Mouse (Mus musculus): Measurements from ENCODE around the gene Fzr1.
A peak's percentile ranks its signal among the peaks of the same experiment; 100 is the strongest.

The Fzr1 gene

DNA sequence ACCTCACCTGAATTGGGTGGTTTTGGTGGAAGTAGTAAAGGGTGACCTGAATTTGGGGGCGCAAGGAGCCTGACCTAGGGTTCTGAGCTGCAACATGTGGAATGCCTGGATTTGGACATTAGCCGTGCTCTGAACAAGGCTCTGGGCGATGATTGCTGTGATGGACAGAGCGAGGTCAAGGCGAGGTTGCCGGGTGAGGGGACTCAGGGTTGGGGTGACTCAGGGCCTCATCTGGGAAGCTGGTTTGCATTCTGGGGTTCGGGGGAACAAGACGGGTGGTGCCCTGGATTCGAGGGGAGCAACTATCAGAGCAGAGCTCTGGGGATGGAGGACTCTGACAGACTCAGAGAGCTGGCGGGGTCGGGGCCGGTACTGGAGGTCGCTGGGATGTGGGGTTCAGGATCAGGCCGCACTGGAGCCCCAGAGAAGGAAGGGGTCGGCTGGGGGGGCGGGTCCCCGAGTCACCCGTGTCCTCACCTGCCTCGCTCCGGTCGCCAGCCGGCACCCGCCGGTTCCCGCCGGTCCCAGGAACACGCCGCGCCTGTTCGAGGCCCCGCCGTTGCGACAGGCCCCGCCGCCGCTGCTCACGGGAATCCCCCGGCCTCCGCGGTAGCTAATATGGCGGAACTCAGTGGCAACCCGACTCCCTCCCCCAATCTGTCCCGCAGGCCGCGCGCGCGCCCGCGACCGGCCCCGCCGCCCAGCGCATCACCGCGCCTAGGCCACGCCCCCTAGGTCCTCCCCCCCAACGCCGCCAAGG is at the start of gene Fzr1:
Gene Fzr1, minus strand, starts transcription at position 724 of the 760 bp plus-strand sequence.
- no peak for DNase-seq (ENCODE audit: inconsistent ontology term)

DNA sequence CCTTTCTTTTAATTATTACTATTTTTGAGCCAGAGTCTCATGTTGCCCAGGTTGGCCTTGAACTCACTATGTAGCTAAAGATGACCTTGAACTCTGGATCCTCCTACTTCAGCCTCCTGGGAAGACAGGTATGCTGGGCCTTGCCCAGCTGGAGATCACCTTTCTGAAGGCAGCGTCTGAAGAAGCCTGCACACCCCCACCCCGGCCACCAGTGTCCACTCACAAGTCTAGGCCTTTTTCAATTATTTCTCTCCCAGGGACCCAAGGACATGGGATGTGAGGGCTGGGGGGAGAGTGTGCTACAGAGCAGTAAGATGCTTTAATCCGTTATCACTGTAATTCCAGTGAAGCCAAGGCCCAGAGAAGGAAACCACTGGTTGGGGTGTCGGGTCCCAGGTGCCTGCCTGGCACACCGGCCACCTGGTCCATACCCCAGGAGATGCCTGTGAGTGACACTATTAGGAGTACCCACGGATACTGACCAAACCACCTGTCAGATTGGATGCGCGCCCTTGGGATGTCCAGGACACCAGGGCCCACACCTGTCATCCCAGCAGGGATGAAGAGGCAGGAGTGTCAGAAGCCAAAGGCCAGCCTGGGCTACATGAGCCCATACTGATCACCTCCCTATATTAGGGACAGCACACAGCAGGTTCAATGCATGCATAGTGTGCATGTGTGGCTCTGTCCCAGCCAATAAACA is 49.6 kb upstream of the Fzr1 start:
- no peak for DNase-seq (ENCODE audit: inconsistent ontology term)

DNA sequence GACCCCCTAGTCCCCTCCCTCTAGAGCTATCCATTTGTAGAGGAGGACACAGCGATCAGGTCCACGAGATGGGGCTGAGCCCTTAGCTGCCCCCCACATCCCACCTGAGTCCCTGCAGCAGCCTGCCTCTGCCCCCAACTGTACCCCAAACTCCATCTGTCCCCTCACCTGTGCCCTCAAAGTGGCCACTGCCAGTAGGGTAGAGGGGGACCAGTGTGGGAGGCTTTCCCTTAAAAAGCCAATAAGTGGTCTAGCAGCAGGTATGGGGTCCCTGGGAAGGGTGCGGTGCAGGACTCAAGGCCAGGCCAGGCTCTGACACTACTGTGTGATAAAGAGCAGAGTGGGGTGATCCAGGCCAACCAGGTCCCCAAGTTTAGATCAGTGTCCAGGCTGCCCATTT is 49.0 kb upstream of the Fzr1 start:
- no peak for DNase-seq (ENCODE audit: inconsistent ontology term)

DNA sequence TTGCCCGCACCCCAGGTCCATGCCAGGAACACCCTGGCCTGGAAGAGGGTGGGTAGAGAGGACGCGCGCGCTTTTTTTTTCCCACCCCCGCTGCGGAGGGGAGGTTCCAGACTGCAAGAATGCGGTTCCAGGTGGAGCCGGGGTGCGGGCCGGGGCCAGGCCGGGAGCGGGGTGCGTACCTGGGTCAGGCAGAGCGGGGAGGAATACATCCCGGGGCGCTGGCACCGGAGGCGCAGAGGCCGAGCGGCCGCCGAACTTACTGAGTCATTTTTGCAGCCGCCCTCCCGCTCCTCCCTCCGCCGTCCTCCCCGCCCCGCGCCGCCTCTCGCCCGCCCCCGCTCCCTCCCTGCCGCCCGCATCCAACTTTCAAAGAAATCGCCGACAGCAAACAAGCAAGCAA is 48.6 kb upstream of the Fzr1 start:
- DNase-seq (ENCODE audit: inconsistent ontology term) = peak; percentile 83

DNA sequence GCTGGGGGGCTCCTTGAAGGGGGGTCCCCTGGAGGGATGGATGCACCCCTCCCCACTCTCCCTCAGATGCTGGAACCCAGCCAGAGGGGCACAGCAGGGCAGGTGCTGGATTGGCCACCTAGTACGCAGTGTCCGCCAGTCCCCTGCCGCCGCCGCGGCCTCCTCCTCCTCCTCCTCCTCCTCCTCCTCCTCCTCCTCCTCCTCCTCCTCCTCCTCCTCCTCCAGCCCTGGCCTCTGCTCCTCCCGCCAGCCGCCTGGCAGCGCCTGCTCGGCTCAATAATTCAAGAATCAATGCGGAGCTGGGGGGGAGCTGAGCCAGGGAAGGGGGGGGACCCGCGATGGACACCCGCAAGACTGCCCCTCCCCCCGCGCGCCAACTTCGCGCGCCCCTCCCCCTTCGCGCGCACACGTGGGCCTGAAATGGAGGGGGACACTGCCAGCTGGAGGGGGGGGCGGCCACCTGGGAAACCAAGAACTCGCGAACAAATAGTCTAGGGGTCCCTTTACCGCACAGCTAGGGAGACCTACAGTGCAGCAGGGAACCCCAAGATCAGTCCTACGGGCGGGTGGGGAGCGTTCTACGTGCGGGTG is 47.9 kb upstream of the Fzr1 start:
- peak; percentile 62 for DNase-seq (ENCODE audit: inconsistent ontology term)

DNA sequence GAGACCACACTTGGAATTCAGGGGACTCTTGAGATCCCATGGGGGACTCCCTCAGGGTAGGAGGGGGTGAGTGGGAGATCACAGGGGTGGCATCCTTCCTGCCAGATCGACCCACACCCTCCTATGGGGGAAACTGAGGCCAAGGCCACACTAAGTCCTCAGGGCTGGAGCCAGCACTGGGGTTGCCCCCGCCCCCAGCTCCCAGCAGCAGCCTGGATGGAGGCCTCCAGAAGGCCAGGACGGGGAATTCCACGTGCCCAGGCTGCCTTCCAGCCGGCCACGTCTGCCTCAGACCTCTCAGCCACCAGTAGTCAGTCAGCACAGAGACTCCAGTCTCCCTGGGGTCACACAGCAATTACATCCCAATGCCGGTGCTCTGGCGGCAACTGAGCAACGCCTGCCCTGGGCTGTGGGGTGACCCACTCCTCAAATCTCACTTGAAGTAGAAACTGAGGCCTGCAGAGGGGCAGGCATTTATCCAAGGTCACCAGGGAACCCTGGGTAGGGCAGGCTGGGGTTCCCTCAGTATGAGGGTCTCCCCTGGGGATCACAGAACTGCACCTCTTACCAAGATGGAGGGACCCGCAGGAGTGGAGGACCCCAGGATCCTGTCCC is 47.0 kb upstream of the Fzr1 start:
- peak; percentile 76 for DNase-seq (ENCODE audit: inconsistent ontology term)

DNA sequence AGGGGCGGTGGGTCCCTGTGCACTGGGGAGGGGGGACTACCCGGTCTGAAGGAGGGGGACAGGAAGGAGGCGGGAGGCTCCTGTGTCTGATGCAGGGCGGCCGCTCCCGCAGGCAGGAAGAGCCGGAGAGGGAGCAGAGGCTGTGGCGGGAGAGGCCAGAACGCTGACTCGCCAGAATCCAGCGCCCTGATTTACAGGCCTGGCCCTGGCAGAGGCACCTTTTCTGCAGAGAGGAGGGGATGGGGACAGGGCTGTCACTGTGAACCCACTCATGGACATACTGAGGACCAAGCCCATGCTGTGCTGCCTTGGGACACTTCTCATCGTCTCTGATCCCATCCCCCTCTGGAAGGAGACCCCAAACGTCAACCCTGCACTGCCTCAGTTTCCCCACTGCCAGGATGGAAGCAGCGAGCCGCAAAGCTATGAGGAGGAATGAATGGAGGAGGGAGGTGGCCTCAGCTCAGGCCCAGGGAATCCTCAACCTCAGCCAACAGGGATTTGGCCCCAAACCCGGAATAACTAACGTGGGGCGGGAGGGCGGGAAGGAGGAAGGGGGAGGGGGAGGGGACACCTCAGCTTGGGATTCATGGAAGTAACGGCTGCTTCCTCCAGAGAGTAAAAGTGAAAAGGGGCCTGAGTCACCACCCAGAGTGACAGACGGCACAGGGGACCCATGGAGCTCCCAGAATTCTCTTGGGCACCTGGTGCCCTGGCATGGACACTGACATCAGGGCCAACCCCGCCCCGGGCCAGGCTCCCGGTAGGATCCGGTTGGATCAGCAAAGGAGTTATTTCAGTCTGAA is 46.1 kb upstream of the Fzr1 start:
- DNase-seq (ENCODE audit: inconsistent ontology term) = peak; percentile 90

DNA sequence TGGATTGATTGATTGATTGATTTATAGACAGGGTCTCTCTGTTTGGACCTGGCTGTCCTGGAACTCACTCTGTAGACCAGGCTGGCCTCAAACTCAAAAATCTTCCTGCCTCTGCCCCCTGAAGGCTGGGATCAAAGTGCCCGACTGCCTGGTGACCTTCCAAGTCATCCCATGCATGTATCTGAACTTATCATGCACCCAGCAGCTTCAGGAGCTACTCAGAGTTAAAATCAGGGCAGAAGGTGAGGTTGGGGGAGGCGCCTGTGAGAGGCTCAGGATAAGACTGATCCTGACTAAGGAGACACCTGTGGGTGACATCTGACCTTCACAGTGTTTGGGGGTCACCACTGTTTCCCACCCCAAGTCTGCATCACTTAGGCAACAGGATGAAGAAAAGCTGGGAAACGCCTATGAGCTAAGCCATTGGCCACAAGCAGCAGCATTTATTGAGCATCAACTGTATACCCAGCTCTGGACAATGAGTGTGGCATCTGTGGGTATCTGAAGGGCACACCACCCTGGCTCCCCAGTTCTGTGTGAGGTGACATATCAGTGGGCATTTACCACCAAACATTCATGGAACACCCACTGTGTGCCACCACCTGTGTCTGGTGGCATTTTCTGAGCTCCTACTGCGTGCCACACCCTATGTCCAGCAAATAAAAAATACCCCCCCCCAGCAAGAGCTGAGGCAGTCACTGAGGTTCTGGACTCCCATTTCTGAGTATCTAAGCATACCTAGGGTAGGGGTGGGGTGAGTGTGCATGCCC is 45.3 kb upstream of the Fzr1 start:
- no peak for DNase-seq (ENCODE audit: inconsistent ontology term)

DNA sequence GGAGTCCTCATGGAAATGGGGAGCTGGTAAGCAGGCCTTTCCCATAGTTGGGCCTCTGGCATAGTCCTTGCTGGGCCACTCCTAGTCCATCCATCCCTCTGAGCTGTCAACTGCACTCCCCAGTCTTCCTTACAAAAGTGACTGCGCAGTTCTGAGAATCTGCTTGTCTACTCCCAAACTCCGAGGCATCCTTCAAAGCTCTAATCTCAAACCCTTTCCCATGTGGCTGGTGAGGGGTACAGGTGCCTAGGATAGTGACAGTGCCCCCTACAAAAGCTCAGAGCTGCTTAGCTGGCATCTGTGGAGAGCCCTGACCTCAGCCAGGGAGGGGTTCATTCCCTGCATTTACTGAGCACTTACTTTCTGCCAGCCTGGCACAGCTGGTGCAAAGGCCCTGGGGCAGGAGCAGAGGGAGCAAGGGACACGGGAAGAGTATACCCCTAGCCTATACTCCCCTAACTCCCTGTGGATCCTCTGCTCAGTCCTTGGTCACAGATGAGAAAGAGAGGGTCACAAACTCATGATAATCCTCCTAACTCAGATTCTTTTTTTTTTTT is 44.4 kb upstream of the Fzr1 start:
- DNase-seq (ENCODE audit: inconsistent ontology term) = no peak

DNA sequence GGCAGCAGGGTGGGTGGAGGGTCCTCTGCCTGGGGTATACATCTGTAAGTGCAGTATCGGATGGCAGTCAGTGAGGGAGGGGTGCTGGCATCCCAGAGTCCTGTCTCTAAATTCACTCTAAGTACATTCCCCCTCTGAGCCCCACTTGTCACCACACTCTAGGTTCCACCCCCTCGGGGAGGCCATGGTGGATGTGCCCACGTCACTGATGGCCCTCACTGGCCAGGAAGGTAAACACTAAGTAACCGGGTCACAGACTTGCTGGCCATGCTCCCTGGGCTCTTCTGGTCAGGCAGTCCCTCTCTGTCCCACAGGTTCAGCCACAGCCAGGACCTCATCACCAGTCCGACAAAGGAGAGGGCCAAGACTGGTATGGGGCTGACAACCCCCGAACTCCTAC is 43.9 kb upstream of the Fzr1 start:
- no peak for DNase-seq (ENCODE audit: inconsistent ontology term)

DNA sequence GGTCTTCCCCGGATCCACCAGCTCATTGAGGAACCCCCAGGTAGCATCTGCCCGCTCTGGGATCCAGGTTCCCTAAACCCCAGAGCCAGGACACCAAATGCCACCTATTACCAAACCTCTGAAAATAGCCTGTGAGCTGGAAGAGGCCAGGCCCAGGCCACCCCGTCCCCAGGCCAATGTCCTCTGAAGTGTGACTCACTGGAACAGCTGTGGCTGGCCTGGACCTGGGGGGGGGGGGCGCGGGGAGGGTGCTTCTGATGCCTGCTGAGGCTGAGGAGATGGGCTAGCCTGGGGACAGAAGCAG is 43.4 kb upstream of the Fzr1 start:
- DNase-seq (ENCODE audit: inconsistent ontology term) = peak; percentile 60

DNA sequence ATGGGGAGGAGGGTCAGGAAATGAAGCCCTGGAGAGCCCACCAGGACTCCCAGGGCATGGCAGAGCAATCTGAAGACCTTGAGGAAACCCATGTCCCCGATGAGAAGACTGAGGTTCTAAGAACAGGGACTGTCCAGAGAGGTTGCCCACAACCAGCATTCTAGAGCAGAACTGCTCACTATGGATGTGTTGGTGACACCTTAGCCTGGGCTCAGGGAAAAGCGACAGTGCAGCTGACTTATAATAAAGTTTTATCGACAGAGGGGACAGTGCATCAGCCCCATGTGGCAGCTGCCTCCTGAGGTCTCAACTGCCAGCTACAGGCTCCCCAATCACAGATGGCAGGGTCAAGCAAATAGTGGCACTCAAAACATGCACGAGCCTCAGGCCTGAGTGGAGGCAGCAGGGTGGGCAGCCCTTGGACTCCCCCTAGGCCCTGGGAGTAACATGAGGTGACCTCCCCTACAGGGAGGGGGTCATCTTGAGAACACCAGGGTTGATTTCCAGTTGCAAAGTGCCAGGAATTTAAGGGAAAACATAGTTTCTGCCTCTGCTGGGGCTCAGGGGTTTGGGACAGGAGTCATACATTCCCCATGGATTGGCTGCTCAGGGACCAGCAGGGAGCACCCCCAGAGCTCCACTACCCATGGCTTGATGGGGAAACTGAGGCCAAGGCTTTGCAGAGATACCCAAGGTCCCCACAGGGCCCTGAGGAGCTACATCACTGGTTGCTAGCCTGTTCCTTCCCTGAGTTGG is 42.9 kb upstream of the Fzr1 start:
- DNase-seq (ENCODE audit: inconsistent ontology term) = no peak

DNA sequence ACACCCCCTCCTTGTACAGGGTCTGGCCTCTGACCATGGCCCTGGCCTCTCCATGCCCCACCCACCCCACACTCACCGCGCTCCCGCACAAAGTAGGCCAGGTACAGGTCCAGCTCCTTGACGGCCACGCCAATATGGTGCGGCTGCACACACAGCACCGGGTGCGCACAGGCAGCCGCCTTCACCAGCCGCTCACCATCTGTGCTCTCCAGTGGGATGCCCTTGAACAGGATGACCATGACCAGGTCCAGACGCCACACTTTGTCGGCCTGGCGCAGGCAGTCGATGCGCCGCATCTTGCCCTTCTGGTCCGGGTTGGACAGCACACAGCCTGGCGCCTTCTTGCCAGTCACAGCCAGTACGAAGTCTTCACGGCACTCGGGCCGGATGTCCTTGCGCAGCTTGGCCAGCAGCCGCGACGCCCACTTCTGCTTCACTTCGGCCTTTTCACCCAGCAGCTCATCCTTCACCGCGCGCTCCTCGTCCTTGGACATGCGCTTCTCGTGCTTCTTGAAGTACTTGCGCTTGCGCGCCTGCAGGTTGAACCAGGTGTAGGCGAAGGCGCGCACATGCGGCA is 42.0 kb upstream of the Fzr1 start:
- DNase-seq (ENCODE audit: inconsistent ontology term) = no peak

DNA sequence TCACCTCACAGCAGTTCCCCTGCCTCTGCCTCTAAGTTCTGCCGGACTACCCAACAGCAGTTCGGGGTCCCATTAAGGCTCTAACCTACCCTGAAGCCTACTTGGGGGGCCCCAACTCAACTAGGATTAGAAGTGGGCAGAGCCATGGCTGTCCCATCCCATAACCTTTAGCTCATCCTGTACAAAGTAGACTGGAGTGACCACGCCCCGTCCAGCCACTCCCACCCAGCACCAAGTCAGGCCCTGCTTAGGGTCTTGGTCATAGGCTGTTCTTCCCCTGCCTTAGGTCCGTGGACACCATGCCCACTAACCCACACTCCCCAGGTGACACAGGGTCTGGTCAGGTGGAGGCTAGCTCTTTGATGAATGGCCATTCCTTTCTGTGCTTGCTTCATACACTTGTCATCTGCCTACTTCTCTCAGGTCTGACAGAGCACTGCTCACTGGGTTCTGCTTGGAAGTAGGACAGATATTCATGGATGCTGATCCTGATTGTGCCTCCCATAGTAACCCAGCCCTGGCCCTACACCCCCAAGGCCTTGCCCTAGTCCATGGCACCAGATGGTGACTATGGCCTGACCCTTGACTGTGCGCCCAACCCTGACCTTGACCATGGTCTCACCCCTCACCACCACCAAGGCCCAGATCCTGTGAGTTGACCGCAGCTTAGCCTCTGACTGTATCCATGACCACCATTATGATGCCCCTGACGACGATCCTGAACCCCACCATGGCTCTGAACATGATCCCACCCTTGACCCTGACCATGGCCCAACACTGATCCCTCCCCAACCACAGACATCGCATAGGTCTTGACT is 41.0 kb upstream of the Fzr1 start:
- DNase-seq (ENCODE audit: inconsistent ontology term) = no peak

DNA sequence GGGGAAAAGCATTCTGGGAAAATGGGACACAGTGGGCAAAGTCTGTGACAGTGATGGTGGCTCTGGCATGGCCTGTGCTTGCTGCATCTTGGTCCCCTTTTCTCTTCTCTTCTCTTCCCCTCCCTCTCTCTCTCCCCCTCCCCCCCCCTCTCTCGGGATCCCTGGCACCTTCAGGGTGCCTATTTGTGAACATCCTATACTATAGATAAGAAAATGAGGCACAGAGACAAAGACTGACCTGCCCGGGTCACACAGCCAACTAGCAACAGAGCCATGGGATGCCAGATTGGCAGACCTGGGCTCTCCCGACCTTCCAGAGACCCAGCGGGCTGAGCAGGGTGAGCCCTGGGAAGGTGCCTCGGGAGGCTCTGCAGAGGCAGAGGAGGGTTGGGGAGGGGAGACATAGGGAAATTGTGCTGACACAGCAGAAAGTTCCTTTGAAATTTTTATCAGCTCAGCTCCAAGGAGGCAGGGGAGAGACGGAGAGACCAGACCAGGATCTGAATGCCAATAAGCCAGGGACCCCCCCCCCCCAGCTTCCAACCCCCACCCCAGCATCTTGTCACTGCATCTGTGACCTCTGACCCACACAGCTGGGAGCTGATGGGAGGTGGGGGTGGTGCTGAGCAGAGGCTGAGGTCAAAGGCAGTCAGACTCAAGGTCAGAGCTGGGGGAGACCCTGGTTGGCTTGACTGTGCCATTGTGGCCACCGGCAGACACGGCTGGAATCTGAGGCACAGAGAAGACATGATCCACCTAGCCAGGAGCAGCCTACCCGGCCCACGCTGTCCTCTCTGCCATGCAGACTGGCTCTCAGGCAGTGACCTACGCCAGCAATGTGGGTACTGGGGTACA is 40.1 kb upstream of the Fzr1 start:
- DNase-seq (ENCODE audit: inconsistent ontology term) = no peak

DNA sequence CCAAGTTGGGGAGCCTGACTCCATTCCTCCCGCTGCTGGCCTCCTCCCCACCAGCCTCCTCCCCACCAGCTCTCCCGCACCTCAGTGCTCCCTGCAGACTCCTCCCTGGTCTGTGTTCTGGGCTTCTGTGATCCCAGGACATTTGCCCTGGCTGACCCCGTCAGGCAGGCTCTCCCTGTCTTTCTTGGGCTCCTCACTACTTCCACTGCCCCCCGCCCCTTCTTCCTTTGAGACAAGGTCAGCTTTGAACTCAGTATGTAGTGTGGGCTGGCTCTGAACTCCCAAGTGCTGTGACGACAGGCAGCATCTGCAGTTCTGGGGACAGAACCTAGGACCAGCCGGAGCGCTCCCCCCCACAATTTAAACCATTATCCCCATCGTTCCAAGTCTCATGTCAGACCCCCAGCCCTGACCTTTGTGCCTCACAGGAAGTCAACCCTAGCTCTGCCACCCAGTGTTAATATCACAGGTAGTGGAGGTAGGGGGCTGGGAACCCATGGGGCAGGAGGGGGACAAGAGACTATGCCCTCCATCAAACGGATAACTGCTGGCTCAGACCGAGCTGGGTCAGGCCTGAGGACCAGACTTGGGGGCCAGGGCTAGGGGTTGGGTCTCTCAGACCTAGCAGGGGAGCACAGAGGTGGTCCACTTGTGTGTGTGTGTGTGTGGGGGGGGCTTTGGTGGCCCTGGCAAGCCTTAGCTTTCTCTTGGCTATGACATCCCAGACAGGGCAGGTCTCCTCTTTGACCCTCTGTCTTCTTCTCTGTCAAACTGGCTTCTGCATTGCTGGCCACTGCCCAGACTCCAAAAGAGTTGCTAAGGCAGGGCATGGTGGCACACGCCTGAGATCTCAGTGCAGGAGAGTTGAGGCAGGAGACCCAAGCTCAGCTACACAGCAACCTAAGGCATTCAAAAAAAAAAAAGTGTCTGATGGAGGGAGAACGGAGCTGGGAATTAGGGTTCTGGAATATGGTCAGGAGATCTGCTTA is 39.2 kb upstream of the Fzr1 start:
- DNase-seq (ENCODE audit: inconsistent ontology term) = no peak

All from Muller cell, postnatal 12 days (primary cell).